Mouse (Mus musculus) embryonic facial prominence, embryonic 11.5 days (tissue): ENCODE data around the gene Lrrc41. TPM values are rescaled to one million over a fixed set of nuclear protein-coding genes. Genes with fewer than 3 reads are reported as not detected.

Experiments used
- ATAC-seq: fragments of 200-750 bp; cut with Nextera tagmentation; replicated peaks from 2 replicates; pipeline ENCODE4 v1.8.0; 2017; ENCODE audit warnings: low read depth; ENCODE audit not compliant: insufficient number of reproducible peaks, low FRiP score, low TSS enrichment
- DNase-seq: peaks from one replicate; pipeline ENCODE4 v3.0.0-alpha.2; 2015; ENCODE audit warnings: low spot score
- H3K27ac ChIP-seq: fragments of 300-500 bp; sonication (generic); replicated peaks from 2 replicates; pipeline ENCODE4 v1.5.1; 2014; ENCODE audit warnings: mild to moderate bottlenecking, low read depth, low read length, control low read depth
- H3K27me3 ChIP-seq: fragments of 300-500 bp; sonication (generic); 2 replicates; pipeline ENCODE4 v1.6.1; 2014; ENCODE audit warnings: mild to moderate bottlenecking, low read length, moderate library complexity, mixed read lengths; ENCODE audit not compliant: control insufficient read depth, insufficient read depth
- H3K36me3 ChIP-seq: fragments of 300-500 bp; sonication (generic); replicated peaks from 2 replicates; pipeline ENCODE4 v1.6.1; 2014; ENCODE audit warnings: low read depth, mild to moderate bottlenecking, low read length, moderate library complexity, mixed read lengths; ENCODE audit not compliant: control insufficient read depth, insufficient read depth
- H3K4me1 ChIP-seq: fragments of 300-500 bp; sonication (generic); 2 replicates; pipeline ENCODE4 v1.6.1; 2014; ENCODE audit warnings: low read length, mixed read lengths; ENCODE audit not compliant: control insufficient read depth, insufficient read depth
- H3K4me2 ChIP-seq: fragments of 300-500 bp; sonication (generic); 2 replicates; pipeline ENCODE4 v1.6.1; 2014; ENCODE audit warnings: low read depth, mild to moderate bottlenecking, control low read depth, low read length, moderate library complexity
- H3K4me3 ChIP-seq: fragments of 300-500 bp; sonication (generic); 2 replicates; pipeline ENCODE4 v1.5.1; 2014; ENCODE audit warnings: low read depth, low read length, control low read depth
- H3K9ac ChIP-seq: fragments of 300-500 bp; sonication (generic); replicated peaks from 2 replicates; pipeline ENCODE4 v1.6.1; 2014; ENCODE audit warnings: mild to moderate bottlenecking, control low read depth, low read length
- H3K9me3 ChIP-seq: fragments of 300-500 bp; sonication (generic); replicated peaks from 2 replicates; pipeline ENCODE4 v1.6.1; 2016; ENCODE audit warnings: mild to moderate bottlenecking, low read length, inconsistent platforms, mixed read lengths; ENCODE audit not compliant: control insufficient read depth
- WGBS: fragments of 180-500 bp; shearing (Covaris S2); extraction: QIAGEN DNeasy Blood & Tissue Kit; methylation state at CpG from one replicate; pipeline ENCODE4 v1.1.7; 2014; 5-methylcytosine and 5-hydroxymethylcytosine counted together
- polyA plus RNA-seq: library from polyadenylated mRNA; unstranded; fragments of >200 nt; fragmentation: Nextera tagmentation; extraction: Ambion mirVana; gene quantifications from 2 replicates; pipeline ENCODE4 v1.2.1, GENCODE M21; 2014

The Lrrc41 gene
- polyA plus RNA-seq, 1 experiment from 2014 or later: 74.8 TPM

GRCm38 (mm10) chr4:116097211-116097610 is 22.1 kb downstream of the Lrrc41 start:
- 86% methylated on average over 8 of the region's 8 CpGs for WGBS
- no peak for ATAC-seq
- Histone ChIP-seq H3K4me2 (no peak overlapping the region), H3K9me3 (no peaks in the 10 kb centered on the region), H3K27me3 (no peaks in the 10 kb centered on the region), H3K36me3 (peaks cover 13% of the 10 kb centered on the region), H3K27ac (no peak overlapping the region), H3K4me1 (no peaks in the 10 kb centered on the region), H3K4me3 (no peak overlapping the region), H3K9ac (no peak overlapping the region)
- no peak for DNase-seq

DNA sequence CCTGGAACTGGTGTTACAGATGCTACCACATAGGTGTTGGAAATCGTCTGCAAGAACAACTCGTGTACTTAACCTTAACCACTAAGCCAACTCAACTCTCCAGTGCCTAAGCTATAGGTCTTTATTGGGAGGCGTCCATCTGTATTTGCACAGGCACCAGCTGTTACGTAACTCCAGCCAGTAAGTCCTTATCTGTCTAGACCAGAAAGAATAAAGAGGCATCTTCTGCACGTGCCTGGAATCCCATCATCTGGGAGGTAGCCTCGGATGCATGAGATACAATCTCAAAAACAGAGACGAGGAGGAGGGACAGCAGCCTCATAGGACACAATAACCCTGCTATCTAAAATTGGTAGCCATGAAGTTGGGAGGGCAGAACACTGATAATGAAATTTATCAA is 25.9 kb downstream of the Lrrc41 start:
- Histone ChIP-seq H3K9ac (no peak overlapping the region), H3K4me2 (no peak overlapping the region), H3K9me3 (no peaks in the 10 kb centered on the region), H3K4me1 (no peaks in the 10 kb centered on the region), H3K27me3 (no peaks in the 10 kb centered on the region), H3K27ac (no peak overlapping the region), H3K4me3 (no peak overlapping the region), H3K36me3 (peaks cover 11% of the 10 kb centered on the region)
- 92% methylated on average over 7 of the region's 7 CpGs for WGBS
- DNase-seq (no peak), ATAC-seq (no peak)

DNA sequence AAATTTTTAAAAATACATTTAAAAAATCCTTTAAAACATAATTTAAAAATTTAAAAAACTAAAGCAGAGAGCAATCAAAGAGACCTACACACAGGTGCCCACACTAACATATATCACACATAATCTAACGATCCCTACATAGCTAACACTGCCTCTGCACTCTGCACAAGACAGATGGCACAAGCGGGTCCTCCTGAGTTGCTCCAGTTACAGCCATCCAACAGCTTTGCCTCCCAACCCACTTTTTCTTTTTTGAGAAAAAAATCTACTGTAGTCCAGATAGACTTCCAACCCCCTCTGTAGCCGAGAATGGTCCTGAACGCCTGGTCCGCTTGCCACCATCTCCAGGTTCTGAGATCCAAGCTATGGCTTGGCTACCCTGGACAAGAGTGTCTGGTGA is 30.2 kb downstream of the Lrrc41 start:
- Histone ChIP-seq H3K27ac (no peak overlapping the region), H3K4me2 (no peak overlapping the region), H3K36me3 (peaks cover 2% of the 10 kb centered on the region), H3K4me3 (no peak overlapping the region), H3K9me3 (no peaks in the 10 kb centered on the region), H3K9ac (no peak overlapping the region), H3K27me3 (no peaks in the 10 kb centered on the region), H3K4me1 (no peaks in the 10 kb centered on the region)
- ATAC-seq (no peak), DNase-seq (no peak)
- 91% methylated on average over 5 of the region's 5 CpGs for WGBS

GRCm38 (mm10) chr4:116110695-116111094 is 35.6 kb downstream of the Lrrc41 start:
- Histone ChIP-seq H3K4me1 (no peaks in the 10 kb centered on the region), H3K9ac (no peak overlapping the region), H3K27me3 (no peaks in the 10 kb centered on the region), H3K4me2 (no peak overlapping the region), H3K9me3 (no peaks in the 10 kb centered on the region), H3K27ac (no peak overlapping the region), H3K36me3 (no peaks in the 10 kb centered on the region), H3K4me3 (no peak overlapping the region)
- ATAC-seq: no peak
- DNase-seq: no peak
- WGBS: 91% methylated on average over 6 of the region's 6 CpGs

- Histone ChIP-seq H3K36me3 (no peaks in the 10 kb centered on the region), H3K9me3 (no peaks in the 10 kb centered on the region), H3K9ac (no peak overlapping the region), H3K4me2 (no peak overlapping the region), H3K4me1 (no peaks in the 10 kb centered on the region), H3K4me3 (no peak overlapping the region), H3K27me3 (no peaks in the 10 kb centered on the region), H3K27ac (no peak overlapping the region)
- 75% methylated on average over 2 of the region's 2 CpGs for WGBS
- no peak for DNase-seq
- ATAC-seq: no peak
Observed at GRCm38 (mm10) chr4:116111486-116111885, 36.4 kb downstream of the Lrrc41 start.

- H3K4me3 ChIP-seq: peak overlapping the region; percentile 66
- no peaks in the 10 kb centered on the region for H3K9me3 ChIP-seq
- peak; percentile 6 for DNase-seq
- ATAC-seq: no peak
- no peak overlapping the region for H3K27ac ChIP-seq
- 0 out of 2 replicates have a peak, but pooled peaks cover 2% of the 10 kb centered on the region for H3K4me1 ChIP-seq
- peak overlapping the region; percentile 77 for H3K9ac ChIP-seq
- 0% methylated on average over 1 of the region's 1 CpGs for WGBS
- no peaks in the 10 kb centered on the region for H3K27me3 ChIP-seq
- no peaks in the 10 kb centered on the region; the same call in 1 of the 2 replicates for H3K36me3 ChIP-seq
- H3K4me2 ChIP-seq: peak overlapping the region; percentile 70
Observed at GRCm38 (mm10) chr4:116122762-116123161, 47.7 kb downstream of the Lrrc41 start.

DNA sequence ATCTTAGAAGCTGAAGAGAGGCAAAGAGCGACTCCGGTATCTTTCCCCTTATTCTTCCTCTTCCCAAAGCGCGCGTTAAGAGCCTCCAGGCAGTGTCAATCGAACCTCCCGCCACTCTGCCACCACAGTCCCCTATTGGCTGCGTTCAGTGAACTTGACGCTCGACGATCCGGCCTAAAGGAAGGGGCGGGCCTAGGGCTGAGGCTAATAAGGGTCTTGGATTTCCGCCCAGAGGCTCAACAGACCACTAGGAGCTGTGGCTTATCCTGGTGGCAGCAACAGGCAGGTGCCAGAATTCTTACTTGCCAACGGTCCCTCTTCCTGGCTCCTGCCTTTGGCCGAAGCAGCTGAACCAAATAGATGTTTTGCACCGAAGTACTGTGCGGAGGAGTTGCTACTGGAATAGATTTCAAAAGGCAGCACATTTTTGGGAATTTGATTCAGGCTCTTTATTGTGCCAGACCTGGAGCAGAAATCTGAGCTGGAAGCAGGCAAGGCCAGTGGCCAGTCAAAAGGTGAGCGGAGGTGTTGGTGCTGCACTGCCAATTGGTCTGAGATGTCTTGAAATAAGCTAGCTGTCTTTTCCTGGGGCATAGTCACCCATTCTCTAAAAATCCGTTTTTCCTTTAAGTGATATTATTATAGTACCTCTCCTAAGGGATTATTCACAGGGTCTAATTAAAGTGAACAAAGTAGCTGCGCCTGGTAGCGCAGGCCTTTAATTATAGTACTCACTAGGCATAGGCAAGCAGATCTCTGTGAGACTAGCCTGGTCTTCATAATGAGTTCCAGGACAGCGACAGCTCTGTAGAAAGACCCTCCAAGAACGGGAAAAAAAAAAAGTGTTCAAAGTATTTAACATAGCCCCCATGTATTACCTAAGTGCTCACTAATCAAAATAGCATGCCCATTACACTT is 48.8 kb downstream of the Lrrc41 start, which contains the start of the genes Rad54l and Pomgnt1:
Gene Rad54l (minus strand): TSS at position 89 of the 918 bp plus-strand sequence.
Gene Pomgnt1 (plus strand): TSS at position 239 of the 918 bp plus-strand sequence.
- H3K4me1 ChIP-seq: 0 out of 2 replicates have a peak, but pooled peaks cover 2% of the 10 kb centered on the region
- H3K27me3 ChIP-seq: no peaks in the 10 kb centered on the region
- no peaks in the 10 kb centered on the region; the same call in 1 of the 2 replicates for H3K36me3 ChIP-seq
- DNase-seq (peak; percentile 97), ATAC-seq (peak; percentile 98)
- H3K9me3 ChIP-seq: no peaks in the 10 kb centered on the region
- H3K27ac ChIP-seq: no peak within 1 kb of the TSS
- H3K4me3 ChIP-seq: peak within 1 kb of the TSS; percentile 66
- peak within 1 kb of the TSS; percentile 77 for H3K9ac ChIP-seq
- H3K4me2 ChIP-seq: peak within 1 kb of the TSS; percentile 70
- WGBS: 4% methylated on average over 24 of the region's 24 CpGs

DNA sequence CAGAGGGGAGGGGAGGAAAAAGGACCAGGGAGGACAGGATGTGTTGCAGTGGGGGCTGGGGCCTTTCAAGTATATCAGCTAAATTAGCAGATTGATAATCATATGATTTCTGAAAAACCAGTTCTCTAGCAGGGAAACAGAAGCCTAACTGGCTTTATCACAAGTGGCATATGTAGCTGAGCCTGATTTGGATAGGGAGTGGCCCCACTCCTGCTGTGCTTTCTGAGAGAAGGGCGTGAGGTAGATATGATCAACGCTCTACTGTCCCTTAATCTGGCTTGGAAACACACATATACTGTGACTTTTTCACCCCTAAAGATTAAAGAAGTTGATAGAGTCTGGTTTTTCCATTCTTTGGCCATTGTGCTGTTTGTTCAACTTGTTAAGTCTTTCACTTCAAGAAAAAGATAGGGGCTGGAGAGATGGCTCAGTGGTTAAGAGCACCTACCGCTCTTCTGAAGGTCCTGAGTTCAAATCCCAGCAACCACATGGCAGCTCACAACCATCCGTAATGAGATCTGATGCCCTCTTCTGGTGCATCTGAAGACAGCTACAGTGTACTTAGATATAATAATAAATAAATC is 50.8 kb downstream of the Lrrc41 start:
- no peaks in the 10 kb centered on the region for H3K27me3 ChIP-seq
- 95% methylated on average over 4 of the region's 4 CpGs for WGBS
- ATAC-seq (no peak), DNase-seq (no peak)
- no peaks in the 10 kb centered on the region for H3K36me3 ChIP-seq
- no peaks in the 10 kb centered on the region for H3K9me3 ChIP-seq
- no peak overlapping the region for H3K9ac ChIP-seq
- H3K4me1 ChIP-seq: 0 out of 2 replicates have a peak, but pooled peaks cover 2% of the 10 kb centered on the region
- H3K27ac ChIP-seq: no peak overlapping the region
- no peak overlapping the region for H3K4me3 ChIP-seq
- no peak overlapping the region for H3K4me2 ChIP-seq
